Mouse (Mus musculus) spleen, postnatal 14 days (tissue): Measurements from ENCODE around the gene Itga2b.
A peak's percentile ranks its signal among the peaks of the same experiment; 100 is the strongest.

Experiments used
- DNase-seq, 2 experiments: peaks; one replicate each; pipeline ENCODE4 v3.0.0; 2021 to 2022; ENCODE audit warnings: low spot score in 2 of 2

The Itga2b gene

DNA sequence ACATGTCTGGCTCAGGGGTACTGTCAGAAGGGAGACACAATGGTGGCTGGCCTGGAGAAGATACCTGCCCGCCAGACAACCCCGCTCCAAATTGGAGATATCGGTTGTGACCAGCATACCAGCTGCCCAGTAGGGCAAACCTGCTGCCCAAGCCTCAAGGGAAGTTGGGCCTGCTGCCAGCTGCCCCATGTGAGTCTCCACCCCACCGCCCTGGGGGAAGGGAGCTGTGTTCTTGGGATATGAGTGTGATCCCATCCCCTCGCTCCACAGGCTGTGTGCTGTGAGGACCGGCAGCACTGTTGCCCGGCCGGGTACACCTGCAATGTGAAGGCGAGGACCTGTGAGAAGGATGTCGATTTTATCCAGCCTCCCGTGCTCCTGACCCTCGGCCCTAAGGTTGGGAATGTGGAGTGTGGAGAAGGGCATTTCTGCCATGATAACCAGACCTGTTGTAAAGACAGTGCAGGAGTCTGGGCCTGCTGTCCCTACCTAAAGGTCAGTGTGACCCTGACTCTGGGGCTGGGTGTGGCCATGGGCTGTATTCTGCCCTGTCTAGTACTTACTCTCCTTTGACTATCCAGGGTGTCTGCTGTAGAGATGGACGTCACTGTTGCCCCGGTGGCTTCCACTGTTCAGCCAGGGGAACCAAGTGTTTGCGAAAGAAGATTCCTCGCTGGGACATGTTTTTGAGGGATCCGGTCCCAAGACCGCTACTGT, 34.0 kb downstream of the Itga2b start:
- no peak for DNase-seq

DNA sequence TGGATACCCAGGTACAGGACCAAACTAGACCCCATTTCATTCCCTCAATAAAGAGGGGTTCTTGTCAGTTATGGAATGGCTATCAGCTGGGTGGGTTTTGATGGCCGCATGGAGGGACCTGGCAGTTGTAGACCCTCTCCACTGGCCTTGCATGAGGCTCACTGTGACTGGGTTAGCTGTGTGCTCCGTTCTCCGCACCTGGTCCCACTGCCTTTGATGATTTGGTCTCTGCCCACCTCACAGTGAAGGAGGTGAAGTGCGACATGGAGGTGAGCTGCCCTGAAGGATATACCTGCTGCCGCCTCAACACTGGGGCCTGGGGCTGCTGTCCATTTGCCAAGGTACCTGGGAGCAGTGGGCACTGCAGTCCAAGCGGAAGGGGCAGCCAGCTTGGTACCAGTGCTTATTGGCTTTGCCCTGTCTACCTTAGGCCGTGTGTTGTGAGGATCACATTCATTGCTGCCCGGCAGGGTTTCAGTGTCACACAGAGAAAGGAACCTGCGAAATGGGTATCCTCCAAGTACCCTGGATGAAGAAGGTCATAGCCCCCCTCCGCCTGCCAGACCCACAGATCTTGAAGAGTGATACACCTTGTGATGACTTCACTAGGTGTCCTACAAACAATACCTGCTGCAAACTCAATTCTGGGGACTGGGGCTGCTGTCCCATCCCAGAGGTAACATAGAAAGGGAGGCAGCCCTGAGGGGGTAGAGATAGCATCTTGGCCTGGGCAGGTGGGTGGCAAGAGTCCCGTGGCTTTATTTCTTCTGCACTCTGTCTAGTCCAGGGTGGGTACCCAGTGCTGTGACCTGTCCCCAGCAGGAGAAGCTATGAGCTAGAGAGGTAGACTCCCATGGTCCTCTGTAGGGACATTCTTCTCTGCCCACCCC, 34.9 kb downstream of the Itga2b start:
- no peak for DNase-seq

DNA sequence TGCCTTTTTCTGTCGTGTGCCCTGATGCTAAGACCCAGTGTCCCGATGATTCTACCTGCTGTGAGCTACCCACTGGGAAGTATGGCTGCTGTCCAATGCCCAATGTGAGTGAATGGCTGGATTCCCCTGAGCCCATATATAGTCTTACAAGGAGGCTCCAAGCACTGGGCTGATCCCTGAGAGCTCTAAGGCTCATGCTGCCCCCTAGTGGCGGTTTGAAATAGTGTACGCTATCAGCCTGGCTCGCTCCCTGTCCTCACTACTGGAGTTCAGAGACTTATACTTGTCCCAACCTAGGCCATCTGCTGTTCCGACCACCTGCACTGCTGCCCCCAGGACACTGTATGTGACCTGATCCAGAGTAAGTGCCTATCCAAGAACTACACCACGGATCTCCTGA, 35.5 kb downstream of the Itga2b start:
- peak; percentile 73 to 87 for DNase-seq

DNA sequence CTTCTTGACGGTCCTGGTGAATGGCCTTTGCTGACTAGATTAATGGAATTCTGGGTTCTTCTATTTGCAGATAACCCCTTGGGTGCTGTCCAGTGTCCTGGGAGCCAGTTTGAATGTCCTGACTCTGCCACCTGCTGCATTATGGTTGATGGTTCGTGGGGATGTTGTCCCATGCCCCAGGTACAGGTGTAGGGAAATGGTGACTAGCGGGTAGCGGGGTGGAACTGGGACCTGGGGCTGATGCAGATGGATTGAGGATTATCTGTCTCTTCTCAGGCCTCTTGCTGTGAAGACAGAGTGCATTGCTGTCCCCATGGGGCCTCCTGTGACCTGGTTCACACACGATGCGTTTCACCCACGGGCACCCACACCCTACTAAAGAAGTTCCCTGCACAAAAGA, 36.1 kb downstream of the Itga2b start:
- DNase-seq = no peak

DNA sequence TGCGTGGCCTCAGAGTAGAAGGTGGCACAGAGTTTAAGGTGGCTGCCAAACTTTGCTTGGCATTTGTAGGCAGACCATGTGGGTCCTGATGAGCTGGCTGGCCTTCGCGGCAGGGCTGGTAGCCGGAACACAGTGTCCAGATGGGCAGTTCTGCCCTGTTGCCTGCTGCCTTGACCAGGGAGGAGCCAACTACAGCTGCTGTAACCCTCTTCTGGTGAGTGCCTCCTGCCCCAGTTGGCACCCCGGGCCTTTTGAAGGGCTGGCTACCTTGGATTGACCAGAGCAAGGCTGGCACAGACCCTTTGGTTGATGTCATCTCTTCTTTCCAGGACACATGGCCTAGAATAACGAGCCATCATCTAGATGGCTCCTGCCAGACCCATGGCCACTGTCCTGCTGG, 37.0 kb downstream of the Itga2b start:
- DNase-seq = no peak

DNA sequence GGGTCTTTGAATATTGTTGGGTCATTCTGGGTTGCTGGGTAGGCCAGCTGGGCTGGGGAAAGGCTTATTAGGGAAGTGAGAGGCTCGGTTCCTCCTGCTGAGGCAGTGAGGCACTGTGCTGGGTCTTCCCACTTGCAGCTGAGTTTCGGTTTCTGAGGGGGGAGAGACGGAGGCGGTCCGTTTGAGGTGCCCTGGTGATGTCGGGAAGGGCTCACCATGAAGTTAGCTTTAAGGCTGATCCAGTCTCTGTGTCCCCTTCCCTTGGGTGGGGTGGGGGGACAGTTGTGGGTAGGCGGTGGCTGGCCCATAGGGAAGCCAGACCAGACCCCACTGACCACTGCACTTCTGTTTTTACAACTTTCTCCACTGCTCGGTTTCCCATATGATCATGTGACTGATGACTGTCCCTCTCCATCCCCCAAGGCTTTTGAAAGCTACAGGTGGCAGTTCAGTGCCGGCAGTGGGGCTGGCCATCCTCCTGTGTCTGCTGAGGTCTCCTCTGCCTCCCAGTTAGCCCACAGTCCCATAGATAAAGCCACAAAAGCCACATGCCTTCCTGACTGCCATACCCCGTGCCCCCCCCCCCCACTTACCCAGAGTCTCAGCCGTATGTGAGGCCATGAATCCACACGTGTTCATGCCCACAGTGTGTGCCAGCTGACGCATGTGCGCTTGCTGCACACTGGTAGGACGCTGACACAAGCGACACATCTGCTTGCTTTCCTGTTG, 37.6 kb downstream of the Itga2b start:
- peak in 1 of 2 experiments; percentile 55 for DNase-seq

DNA sequence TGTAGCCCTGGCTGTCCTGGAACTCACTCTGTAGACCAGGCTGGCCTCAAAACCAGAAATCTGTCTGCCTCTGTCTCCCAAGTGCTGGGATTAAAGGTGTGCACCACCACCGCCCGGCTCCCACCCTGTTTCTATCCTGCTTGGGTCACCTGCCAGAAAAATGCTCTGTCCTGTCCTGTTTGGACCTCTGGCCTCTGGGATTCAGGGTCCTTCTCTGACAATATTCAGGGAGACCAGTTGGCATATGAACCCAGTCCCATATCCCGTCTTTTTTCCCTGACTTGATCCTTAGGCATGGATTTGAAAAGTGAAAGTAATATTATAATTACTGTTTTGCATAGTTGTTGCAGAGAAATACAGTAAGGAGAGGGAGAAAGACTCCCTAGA, 38.2 kb downstream of the Itga2b start:
- no peak for DNase-seq

DNA sequence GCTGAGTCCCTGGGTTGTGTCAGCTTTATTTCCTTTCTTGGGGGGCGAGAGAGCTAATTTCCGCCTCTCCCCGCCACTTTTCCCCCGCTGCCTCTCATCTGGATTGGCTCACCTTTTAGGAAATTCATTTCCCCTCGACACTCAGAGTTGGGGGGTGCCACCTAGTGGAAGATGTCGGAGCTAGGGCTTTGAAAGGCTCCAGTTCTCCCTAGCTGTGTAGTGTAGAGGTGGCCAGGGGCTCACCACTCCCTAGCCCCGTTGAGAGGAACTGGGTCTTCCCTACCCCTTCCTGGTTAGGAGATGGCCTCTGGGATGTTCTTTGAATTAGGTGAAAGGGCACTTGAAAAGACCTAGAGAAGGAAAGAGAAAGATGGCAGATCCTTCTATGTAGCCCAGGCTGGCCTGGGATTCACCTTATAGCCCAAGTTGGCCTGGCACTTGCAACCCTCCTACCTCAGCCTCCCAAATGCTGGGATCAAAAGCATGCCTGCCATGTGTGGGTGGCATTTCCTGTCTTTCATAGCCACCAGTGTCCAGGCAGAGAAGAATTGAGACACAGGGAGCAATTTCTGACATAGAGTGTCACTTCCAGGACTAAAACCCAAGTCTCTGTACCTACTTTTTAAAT, 38.8 kb downstream of the Itga2b start:
- peak; percentile 64 to 79 for DNase-seq

DNA sequence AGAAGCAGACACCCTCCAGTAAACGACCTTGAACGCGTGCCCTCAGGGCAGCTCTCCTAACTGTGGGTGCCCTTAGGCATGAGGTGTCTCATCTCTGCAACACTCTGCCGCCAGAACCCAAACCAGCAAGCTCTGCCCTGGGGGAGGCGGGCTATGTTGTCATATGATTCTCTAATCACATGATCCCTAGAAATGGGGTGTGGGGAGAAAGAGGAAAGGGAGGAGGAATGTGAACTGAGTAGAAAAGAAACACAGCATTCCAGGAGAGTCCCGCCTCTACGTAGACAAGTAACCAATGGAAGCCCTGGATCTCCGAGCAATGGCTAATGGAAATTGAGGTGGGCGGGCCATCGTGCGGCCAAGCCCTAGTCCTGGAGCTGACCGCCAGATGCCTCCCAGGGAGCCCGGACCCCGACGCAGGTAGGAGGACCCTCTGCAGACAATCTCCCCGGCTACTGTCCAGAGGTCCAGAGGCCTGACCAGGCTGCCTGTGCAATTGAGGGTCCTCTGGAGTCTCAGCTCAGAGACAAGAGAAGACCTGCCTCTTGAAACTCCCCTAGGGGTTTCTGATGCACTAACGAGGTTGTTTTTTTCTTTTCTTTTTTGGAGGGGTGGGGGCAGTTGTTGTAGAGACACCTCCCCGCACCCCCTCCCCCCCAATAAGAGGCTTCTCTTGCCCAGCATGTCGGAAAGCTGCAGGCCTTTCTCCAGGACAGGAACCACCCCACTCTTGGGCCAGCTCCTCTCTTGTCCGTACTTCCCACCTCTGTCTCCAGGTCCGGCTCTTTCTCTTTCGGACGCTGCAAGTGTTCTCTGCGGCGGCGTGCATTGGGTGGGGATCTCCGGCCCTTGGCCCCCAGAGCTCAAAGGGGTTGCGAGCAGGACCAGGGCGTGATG, 39.6 kb downstream of the Itga2b start, which contains the start of gene Grn:
Grn (plus strand) TSS at position 195 of the 897 bp plus-strand sequence.
- DNase-seq = peak; percentile 59 to 67

DNA sequence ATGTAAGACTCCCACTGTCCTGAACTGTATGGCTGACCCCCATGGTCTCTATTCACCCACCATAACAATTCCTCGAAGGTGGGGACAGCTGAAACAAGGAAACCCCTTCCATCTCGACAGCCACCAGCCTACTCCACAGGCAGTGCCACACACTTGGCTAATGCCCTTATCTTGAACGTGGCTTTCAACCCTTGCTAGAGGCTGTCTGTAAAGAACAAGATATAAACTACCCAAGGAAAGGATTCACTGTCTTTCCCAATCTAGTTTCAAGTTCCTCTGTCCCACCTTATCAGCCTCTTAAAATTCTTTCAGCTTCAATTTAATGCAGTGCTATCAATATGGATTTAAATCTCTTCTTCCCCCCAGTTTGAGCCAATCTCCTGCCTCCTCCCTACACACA, 40.4 kb downstream of the Itga2b start:
- no peak for DNase-seq

DNA sequence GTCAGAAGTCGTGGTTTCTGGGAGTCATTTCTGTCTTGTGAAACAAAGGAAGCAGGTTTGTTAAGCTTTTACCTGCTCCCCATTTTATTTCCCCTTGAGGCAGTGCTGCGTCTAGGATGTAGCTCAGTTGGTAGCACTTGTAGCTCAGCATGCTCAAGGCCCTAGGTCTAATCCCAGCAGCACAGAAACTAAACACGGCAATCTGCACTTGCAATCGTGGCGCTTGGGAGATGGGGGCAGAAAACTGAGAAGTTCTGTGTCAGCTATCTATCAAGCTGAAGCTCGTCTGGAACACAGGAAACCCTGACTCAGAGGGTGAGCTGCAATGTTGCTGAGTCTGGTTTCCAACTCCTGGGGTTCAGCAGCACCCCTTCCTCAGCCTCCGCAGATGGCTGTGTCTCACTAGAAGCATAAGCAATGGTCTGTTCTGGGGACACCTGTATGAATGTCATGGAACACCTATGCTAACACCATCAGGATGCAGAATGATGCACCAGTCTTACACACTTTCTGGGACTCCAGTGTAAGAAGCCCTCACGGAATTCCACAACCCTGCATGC, 40.9 kb downstream of the Itga2b start:
- no peak for DNase-seq

DNA sequence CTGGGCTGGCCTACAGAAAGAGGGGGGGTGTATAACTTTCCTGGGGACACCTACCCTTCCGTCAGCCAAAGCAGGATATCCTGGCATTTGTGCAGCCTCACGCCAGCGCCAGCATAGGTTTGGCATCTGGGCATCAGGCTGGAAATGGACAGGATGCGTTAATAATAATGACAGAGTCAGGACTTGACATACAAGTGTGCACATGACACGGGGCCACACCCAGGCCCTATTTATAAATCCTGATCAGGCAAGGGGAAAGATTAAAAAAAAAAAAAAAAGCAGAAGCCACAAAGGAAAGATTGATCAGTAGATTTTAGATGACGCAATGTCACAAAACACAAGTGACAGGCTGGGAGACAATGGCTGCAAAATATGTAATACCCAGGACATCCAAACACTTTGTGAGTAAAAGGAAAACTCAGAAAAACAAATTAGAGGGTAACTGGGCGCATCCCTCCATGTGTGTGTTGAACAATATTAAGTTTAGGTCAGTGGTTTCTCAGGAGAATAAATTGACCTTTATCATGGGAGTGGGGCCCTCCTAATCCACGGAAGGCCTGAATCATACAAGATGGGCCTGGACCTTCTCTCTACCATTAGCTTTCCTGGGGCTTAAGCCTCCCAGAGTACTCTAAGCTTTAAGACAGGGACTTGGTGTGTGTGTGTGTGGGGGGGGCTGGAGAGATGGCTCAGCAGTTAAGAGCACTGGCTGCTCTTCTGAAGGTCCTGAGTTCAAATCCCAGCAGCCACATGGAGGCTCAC, 44.2 kb downstream of the Itga2b start:
- no peak for DNase-seq

DNA sequence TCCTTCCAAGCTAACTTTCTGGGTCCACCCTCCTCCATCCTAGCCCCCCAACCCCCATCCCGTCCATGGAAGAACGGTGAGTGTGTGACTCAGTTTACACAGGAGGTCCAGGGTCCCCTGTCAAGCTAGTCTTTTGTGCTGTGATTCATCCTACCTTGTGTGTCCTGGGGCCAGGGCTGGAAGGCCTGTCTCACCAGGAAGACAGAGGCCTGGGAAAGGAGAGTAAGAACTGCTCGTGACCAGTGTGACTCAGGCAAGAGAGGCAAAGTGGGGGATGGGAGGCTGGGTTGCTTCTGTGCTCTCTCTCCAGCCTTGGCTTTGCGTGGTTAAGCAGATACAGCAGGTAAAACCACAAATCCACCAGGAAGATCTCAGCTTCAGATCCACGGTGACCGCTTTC, 45.3 kb downstream of the Itga2b start:
- DNase-seq = peak in 1 of 2 experiments; percentile 4

DNA sequence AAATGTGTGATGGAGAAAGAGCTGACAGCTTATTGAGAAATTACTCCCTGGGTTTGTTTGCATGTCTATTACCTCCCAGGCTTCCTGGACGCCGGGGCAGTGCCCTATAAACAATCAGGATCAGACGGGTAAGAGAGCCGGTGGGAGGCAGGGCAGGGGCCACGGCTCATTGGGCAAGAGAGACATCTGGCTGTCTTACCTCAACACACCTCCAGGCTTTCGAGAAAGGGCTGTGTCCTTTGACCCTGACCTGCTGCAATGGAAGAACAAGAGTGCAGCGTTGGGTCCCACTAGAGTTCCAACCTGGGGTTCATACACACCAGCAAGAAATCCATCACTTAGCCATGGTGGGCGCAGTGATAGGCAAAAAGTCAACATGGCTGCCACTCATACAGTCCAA, 48.4 kb downstream of the Itga2b start:
- no peak for DNase-seq

DNA sequence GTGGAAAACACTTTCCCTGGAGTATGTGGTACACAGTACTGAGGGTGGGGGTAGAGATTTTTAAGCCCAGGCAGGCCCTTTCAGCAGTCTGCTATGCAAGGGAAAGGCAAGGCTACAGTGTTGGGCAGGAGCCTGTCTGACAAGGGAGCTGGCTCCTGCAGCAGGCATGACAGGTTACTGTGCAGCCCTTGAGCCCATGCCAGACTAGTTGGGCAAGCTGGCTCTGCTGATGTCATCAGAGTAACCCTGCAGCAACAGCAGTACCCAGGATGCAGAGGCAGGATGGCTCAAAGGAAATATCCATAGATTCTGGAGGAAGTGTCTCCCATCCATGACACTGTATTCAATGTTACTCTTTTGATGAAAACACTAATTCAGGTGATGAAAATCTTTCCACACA, 51.0 kb downstream of the Itga2b start:
- DNase-seq = no peak

DNA sequence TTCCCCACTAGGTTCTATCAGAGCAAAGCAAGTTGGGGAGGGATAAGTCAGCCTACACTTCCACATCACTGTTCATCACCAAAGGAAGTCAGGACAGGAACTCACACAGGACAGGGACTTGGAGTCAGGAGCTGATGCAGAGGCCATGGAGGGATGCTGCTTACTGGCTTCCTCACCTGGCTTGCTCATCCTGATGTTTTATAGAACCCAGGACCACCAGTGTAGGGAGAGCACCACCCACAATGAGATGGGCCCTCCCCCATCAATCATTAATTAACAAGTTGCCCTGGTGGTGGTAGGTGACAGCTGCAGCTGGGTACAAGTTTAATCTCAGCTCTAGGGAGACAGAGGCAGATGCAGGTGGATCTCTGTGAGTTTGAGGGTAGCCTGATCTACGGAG, 52.8 kb downstream of the Itga2b start:
- DNase-seq = peak in 1 of 2 experiments; percentile 4

DNA sequence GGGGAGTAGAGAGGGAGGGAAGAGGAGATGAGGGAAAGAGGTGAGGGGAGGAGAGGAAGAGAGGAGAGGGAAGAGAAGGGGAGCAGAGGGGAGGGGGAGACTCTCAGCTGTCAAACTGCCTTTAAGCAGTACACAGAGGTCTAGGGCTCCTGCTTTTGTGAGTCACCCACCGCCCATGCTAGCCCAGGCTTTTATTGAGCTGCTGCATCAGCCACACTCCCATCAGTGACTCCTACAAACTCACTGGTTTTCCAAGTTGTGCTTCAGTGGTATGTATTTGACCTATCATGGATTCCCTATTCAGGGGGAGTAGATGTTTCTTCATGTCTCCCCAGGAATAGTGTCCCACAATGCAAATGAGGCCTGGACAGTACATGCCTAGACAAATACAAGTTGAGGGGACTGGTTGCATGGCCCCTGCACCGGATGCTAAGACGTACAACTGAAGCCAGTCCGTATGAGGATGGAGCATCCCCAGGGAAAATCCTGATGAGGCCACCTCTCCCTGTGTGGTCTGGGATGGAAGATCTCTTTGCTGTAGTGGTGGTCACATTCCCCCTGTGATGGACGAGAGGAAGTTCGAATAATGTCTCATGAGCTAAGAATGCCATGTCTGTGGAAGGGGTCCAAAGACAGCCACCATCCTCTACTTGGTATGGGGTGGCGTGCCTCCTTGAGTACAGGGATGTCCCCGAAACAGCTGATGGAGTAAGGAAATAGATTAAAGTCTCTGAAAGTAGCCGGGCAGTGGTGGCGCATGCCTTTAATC, 54.7 kb downstream of the Itga2b start:
- no peak for DNase-seq

DNA sequence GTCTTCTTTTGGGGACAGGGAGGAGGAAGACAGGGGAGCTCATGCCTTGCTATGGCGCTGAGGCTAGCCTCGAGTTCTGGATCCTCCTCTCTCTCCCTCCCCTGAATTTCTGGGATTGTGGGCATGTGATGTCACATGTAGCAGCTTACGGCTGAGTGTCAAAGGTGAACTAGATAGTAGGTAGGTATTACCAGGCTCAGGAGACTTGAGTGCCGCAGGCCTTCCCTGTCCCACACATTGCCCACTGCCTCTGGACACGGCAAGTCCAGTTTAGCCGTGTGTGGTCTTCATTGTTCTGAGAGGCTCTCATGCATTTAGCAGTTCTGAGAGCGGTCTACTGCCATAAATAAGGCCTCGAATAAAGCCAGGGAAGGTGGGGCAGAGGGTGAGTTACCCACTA, 56.9 kb downstream of the Itga2b start:
- peak in 1 of 2 experiments; percentile 3 for DNase-seq

DNA sequence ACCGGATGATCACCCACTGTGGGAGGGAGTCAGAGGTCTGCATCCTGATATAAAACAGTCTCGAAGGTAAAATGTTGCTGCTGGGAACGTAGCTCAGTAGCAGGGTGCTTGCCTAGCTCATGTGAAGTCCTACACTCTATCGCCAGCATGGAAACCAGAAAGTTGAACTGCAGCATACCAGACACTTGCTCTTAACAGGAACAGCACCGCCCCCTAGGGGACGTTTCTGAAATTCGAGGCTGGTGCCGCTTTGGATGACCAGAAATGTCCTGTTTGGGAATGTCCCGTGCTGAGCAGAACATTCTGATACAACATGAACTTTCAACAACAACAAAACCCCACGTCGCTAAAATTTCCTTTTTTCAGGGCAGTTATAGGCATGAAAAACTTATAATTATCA, 58.2 kb downstream of the Itga2b start:
- peak; percentile 80 to 90 for DNase-seq
